Mouse (Mus musculus): ENCODE data around the gene Mctp2. TPM values are rescaled to one million over a fixed set of nuclear protein-coding genes. Genes with fewer than 3 reads are reported as not detected.

Gene Mctp2
- polyA plus RNA-seq, 1 experiment from 2014 or later, result 1.4 TPM

DNA sequence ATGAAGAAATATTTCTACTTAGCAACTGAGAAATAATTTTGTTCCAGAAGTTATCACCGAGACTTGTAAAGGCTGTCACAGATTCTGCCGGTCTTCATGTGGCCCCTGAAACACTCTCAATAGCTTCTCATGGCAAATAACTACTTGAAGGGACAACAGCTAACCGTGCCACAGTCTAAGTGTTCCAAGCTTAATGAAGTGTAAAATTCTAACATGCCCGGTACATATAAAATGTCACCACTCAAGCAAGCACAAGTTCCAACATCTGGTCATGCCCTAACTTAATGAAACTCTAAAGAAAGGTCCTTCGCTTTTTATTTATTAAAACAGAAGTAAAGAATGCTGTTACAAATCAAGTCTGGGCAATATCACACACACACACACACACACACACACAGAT is 82.8 kb downstream of the Mctp2 start:
- Histone ChIP-seq H3K9ac (ENCODE audit: low read depth, low read length) (no peak overlapping the region), H3K27ac (replicated peaks; ENCODE audit: low read depth, low read length) (no peak overlapping the region), H3K4me2 (ENCODE audit: low read depth, low read length) (no peak overlapping the region), H3K4me3 (ENCODE audit: low read depth, low read length) (no peak overlapping the region), H3K4me1 (ENCODE audit: control insufficient read depth, insufficient read depth, low read length) (no peaks in the 10 kb centered on the region), H3K27me3 (replicated peaks; ENCODE audit: control insufficient read depth, insufficient read depth, low read length) (no peaks in the 10 kb centered on the region), H3K9me3 (ENCODE audit: control insufficient read depth, low read length) (no peaks in the 10 kb centered on the region), H3K36me3 (ENCODE audit: control insufficient read depth, insufficient read depth, low read length) (no peaks in the 10 kb centered on the region)
- ATAC-seq (ENCODE audit: low read depth), result no peak
- WGBS, result 67% methylated on average over 5 of the region's 5 CpGs
- no peak for DNase-seq (ENCODE audit: low spot score)

DNA sequence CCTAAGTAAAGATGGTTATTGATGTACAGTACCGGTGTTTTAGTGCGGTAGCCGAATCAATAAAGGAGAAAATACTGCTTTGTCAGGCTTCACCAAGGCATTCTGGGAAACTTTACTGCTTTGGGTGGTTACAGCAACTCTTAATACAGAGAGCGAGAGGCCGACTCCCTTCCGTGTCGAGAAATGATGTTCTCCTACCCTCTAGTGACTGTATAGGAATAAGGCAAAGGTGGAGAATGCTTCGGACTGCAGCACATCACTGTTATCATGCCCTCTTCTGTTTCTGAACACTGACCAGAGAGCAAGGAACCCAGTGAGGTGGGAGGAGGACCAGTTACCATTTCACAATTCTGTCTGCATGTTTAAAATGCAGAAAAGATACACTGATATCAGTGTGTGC is 83.9 kb downstream of the Mctp2 start:
- Histone ChIP-seq H3K9ac (ENCODE audit: low read depth, low read length) (no peak overlapping the region), H3K27ac (replicated peaks; ENCODE audit: low read depth, low read length) (no peak overlapping the region), H3K27me3 (replicated peaks; ENCODE audit: control insufficient read depth, insufficient read depth, low read length) (no peaks in the 10 kb centered on the region), H3K4me2 (ENCODE audit: low read depth, low read length) (no peak overlapping the region), H3K9me3 (ENCODE audit: control insufficient read depth, low read length) (no peaks in the 10 kb centered on the region), H3K4me3 (ENCODE audit: low read depth, low read length) (no peak overlapping the region), H3K36me3 (ENCODE audit: control insufficient read depth, insufficient read depth, low read length) (no peaks in the 10 kb centered on the region), H3K4me1 (ENCODE audit: control insufficient read depth, insufficient read depth, low read length) (no peaks in the 10 kb centered on the region)
- 78% methylated on average over 8 of the region's 8 CpGs for WGBS
- ATAC-seq (ENCODE audit: low read depth) (no peak), DNase-seq (ENCODE audit: low spot score) (no peak)

DNA sequence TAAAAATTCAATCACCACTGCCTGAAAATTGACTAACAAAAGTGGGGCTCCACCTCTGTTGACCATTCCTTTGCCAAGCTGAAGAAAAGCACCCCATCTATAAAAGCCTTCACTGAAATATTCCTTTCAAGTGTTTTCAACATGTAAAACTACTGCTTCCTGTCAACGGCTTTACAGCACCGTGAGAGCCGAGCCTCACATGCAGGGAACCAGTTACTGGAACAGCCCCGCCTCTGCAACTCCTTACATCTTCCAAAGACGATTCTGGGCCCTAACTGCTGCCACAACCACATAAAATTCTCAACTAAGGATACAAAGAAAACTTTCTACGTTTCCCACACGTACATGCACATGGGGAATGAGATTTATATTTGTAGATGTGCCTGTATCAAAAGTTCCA is 88.4 kb downstream of the Mctp2 start:
- H3K36me3 ChIP-seq (ENCODE audit: control insufficient read depth, insufficient read depth, low read length), result no peaks in the 10 kb centered on the region
- DNase-seq (ENCODE audit: low spot score), result no peak
- H3K9me3 ChIP-seq (ENCODE audit: control insufficient read depth, low read length), result no peaks in the 10 kb centered on the region
- no peaks in the 10 kb centered on the region for H3K27me3 ChIP-seq (replicated peaks; ENCODE audit: control insufficient read depth, insufficient read depth, low read length)
- no peak overlapping the region for H3K9ac ChIP-seq (ENCODE audit: low read depth, low read length)
- no peak overlapping the region for H3K4me2 ChIP-seq (ENCODE audit: low read depth, low read length)
- H3K27ac ChIP-seq (replicated peaks; ENCODE audit: low read depth, low read length), result no peak overlapping the region
- 57% methylated on average over 7 of the region's 7 CpGs for WGBS
- ATAC-seq (ENCODE audit: low read depth), result no peak
- H3K4me1 ChIP-seq (ENCODE audit: control insufficient read depth, insufficient read depth, low read length), result 0 out of 2 replicates have a peak, but pooled peaks cover 4% of the 10 kb centered on the region
- no peak overlapping the region for H3K4me3 ChIP-seq (ENCODE audit: low read depth, low read length)

DNA sequence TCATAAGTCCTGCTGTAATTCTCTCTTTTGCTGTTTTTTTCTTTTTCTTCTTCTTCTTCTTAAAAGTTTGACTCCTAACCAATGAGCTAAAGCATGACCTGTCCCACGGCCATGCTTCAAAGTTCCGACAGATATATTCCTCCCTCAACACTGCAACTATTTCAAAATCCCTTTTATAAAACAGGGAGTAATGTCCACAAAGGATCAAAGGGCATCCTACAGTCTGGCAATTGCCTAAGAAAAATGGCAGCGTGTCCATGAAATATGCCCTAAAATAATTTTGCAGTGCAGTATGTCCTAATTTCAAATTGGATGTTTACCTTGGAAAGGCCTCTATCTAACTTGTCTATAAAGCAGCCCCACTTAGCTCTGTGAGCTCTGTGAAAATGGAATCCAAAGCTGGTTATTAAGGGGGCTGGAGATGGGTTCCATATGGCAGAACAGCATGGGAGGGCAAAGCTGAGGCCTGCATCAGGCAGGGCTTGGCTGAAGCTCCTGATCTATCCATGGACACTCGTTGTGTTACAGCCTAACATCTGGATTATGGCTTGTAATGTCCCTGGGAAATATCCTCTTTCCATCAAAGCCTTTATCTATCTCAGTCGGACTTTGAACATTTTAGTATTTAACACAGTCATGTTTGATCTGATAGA is 90.7 kb downstream of the Mctp2 start:
- 45% methylated on average over 5 of the region's 5 CpGs for WGBS
- Histone ChIP-seq H3K27ac (replicated peaks; ENCODE audit: low read depth, low read length) (no peak overlapping the region), H3K4me1 (ENCODE audit: control insufficient read depth, insufficient read depth, low read length) (0 out of 2 replicates have a peak, but pooled peaks cover 4% of the 10 kb centered on the region), H3K9me3 (ENCODE audit: control insufficient read depth, low read length) (no peaks in the 10 kb centered on the region), H3K4me2 (ENCODE audit: low read depth, low read length) (no peak overlapping the region), H3K4me3 (ENCODE audit: low read depth, low read length) (no peak overlapping the region), H3K36me3 (ENCODE audit: control insufficient read depth, insufficient read depth, low read length) (no peaks in the 10 kb centered on the region), H3K9ac (ENCODE audit: low read depth, low read length) (no peak overlapping the region), H3K27me3 (replicated peaks; ENCODE audit: control insufficient read depth, insufficient read depth, low read length) (no peaks in the 10 kb centered on the region)
- ATAC-seq (ENCODE audit: low read depth) (no peak), DNase-seq (ENCODE audit: low spot score) (peak; percentile 59)

DNA sequence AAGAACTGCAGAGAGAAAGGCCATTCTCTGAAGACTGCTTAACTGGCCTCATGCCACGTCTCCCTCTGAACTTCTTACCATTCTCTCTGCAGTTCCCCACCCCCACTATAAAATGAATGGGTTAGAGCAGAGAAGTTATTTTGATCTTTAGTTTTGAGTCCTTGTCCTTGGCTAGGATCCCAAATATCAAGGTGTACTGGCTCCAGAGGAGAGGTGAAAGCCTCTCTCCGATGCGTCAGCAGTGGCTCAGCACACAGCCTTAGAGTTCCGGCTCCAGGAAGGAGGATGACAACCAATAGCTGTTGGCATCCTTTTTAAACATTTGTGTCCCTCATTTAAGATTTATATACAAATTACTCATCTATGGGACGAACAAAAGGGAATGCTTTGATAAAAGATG is 96.2 kb downstream of the Mctp2 start:
- DNase-seq (ENCODE audit: low spot score), result no peak
- Histone ChIP-seq H3K4me1 (ENCODE audit: control insufficient read depth, insufficient read depth, low read length) (no peaks in the 10 kb centered on the region; the same call in 1 of the 2 replicates), H3K4me3 (ENCODE audit: low read depth, low read length) (no peak overlapping the region), H3K4me2 (ENCODE audit: low read depth, low read length) (no peak overlapping the region), H3K9ac (ENCODE audit: low read depth, low read length) (no peak overlapping the region), H3K27ac (replicated peaks; ENCODE audit: low read depth, low read length) (no peak overlapping the region), H3K36me3 (ENCODE audit: control insufficient read depth, insufficient read depth, low read length) (no peaks in the 10 kb centered on the region), H3K9me3 (ENCODE audit: control insufficient read depth, low read length) (no peaks in the 10 kb centered on the region), H3K27me3 (replicated peaks; ENCODE audit: control insufficient read depth, insufficient read depth, low read length) (no peaks in the 10 kb centered on the region)
- ATAC-seq (ENCODE audit: low read depth), result no peak
- 78% methylated on average over 5 of the region's 5 CpGs for WGBS

DNA sequence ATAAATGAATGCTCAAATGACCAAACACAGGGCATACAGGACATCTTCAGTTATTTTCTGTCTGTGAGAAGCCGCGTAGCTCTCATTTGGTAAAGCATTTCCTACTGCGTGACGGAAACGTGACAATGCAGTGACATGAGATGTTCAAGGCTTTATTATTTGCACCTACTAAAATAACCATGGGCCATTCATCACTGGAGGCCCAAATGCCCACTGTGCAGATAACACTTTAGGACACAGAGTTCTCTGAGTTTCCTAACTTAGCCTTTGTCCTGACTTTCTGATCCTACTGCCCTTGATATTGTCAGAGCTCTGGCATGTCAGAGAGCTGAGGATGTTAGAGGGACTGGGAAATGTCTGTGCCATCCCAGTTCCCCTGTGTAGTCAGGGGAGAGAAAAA is 97.1 kb downstream of the Mctp2 start:
- WGBS, result 84% methylated on average over 5 of the region's 5 CpGs
- Histone ChIP-seq H3K27me3 (replicated peaks; ENCODE audit: control insufficient read depth, insufficient read depth, low read length) (no peaks in the 10 kb centered on the region), H3K9ac (ENCODE audit: low read depth, low read length) (no peak overlapping the region), H3K9me3 (ENCODE audit: control insufficient read depth, low read length) (no peaks in the 10 kb centered on the region), H3K4me3 (ENCODE audit: low read depth, low read length) (no peak overlapping the region), H3K4me2 (ENCODE audit: low read depth, low read length) (no peak overlapping the region), H3K27ac (replicated peaks; ENCODE audit: low read depth, low read length) (no peak overlapping the region), H3K4me1 (ENCODE audit: control insufficient read depth, insufficient read depth, low read length) (no peaks in the 10 kb centered on the region; the same call in 1 of the 2 replicates), H3K36me3 (ENCODE audit: control insufficient read depth, insufficient read depth, low read length) (no peaks in the 10 kb centered on the region)
- no peak for DNase-seq (ENCODE audit: low spot score)
- no peak for ATAC-seq (ENCODE audit: low read depth)

DNA sequence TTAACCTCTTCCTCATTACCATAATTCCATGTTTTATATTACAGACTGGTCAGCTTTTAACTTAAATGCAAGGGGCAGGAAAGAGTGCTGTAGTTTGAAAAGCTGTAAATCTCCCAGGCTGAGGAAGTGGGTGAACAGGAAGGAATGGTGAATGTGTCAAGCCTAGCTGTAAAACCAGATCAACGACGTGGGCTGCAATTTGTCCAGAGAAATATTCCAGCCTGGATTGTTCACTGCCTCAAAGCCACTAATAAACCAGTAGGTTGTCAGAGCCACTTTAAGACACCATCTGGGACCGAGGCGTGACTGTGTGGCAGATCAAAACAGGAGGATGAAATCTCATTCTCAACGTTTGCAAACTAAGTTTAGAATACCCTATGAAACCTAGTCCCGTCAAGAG is 99.6 kb downstream of the Mctp2 start:
- no peak for DNase-seq (ENCODE audit: low spot score)
- WGBS, result 61% methylated on average over 6 of the region's 6 CpGs

DNA sequence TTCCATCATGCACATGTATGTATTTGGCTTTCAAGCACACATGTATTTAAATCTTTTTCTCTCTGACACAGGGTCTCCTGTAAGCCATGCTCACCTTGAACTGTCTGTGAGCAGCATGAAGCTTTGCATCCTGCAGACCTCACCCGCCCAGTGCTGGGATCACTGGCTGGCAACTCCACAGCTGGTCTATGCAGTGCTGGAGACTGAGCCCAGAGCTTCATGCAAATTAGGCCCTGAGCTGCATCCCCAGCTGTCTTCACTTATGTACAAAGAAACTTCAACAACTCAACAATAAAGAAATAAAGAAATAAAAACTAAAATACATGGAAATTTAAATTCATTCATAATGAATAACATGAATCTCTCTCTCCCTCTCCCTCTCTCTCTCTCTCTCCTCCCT is 110.7 kb downstream of the Mctp2 start:
- no peak overlapping the region for H3K27ac ChIP-seq (replicated peaks; ENCODE audit: low read depth, low read length)
- WGBS, result 39% methylated on average over 1 of the region's 1 CpGs
- DNase-seq (ENCODE audit: low spot score), result peak; percentile 61
- no peaks in the 10 kb centered on the region for H3K9me3 ChIP-seq (ENCODE audit: control insufficient read depth, low read length)
- H3K4me3 ChIP-seq (ENCODE audit: low read depth, low read length), result no peak overlapping the region
- no peak overlapping the region for H3K4me2 ChIP-seq (ENCODE audit: low read depth, low read length)
- no peaks in the 10 kb centered on the region for H3K4me1 ChIP-seq (ENCODE audit: control insufficient read depth, insufficient read depth, low read length)
- H3K9ac ChIP-seq (ENCODE audit: low read depth, low read length), result no peak overlapping the region
- no peak for ATAC-seq (ENCODE audit: low read depth)
- no peaks in the 10 kb centered on the region for H3K36me3 ChIP-seq (ENCODE audit: control insufficient read depth, insufficient read depth, low read length)
- H3K27me3 ChIP-seq (replicated peaks; ENCODE audit: control insufficient read depth, insufficient read depth, low read length), result no peaks in the 10 kb centered on the region

More for the DNA sequence above, 99.6 kb downstream of the Mctp2 start:
- ATAC-seq (ENCODE audit: low read depth), result no peak
- H3K4me3 ChIP-seq (ENCODE audit: low read depth, low read length), result no peak overlapping the region
- no peak overlapping the region for H3K27ac ChIP-seq (replicated peaks; ENCODE audit: low read depth, low read length)
- H3K9me3 ChIP-seq (ENCODE audit: control insufficient read depth, low read length), result no peaks in the 10 kb centered on the region
- H3K9ac ChIP-seq (ENCODE audit: low read depth, low read length), result no peak overlapping the region
- H3K4me1 ChIP-seq (ENCODE audit: control insufficient read depth, insufficient read depth, low read length), result no peaks in the 10 kb centered on the region; the same call in 1 of the 2 replicates
- H3K36me3 ChIP-seq (ENCODE audit: control insufficient read depth, insufficient read depth, low read length), result no peaks in the 10 kb centered on the region
- H3K27me3 ChIP-seq (replicated peaks; ENCODE audit: control insufficient read depth, insufficient read depth, low read length), result no peaks in the 10 kb centered on the region
- H3K4me2 ChIP-seq (ENCODE audit: low read depth, low read length), result no peak overlapping the region

DNA sequence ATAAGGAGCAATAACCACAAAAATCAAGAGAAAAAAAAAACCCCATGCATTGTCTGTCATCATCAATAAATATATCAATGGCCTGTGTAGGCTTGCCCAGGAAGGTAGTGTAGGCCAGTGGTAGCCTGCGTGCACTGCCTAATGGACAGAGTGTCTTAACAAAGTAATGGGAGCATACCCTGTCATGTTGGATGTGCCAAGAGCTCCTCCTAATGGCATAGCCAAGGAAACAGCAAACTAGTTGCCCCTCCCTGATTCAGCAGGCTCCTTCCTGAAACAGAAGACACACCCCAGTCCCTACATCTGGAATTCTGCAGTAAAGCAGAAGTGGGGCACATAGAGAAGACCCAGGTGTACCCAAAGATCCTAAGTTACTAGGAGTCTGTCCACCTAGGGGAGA is 113.1 kb downstream of the Mctp2 start:
- ATAC-seq (ENCODE audit: low read depth), result no peak
- no peak overlapping the region for H3K4me2 ChIP-seq (ENCODE audit: low read depth, low read length)
- H3K4me1 ChIP-seq (ENCODE audit: control insufficient read depth, insufficient read depth, low read length), result no peaks in the 10 kb centered on the region
- H3K9me3 ChIP-seq (ENCODE audit: control insufficient read depth, low read length), result no peaks in the 10 kb centered on the region
- no peaks in the 10 kb centered on the region for H3K36me3 ChIP-seq (ENCODE audit: control insufficient read depth, insufficient read depth, low read length)
- WGBS, result 64% methylated on average over 1 of the region's 1 CpGs
- H3K27me3 ChIP-seq (replicated peaks; ENCODE audit: control insufficient read depth, insufficient read depth, low read length), result no peaks in the 10 kb centered on the region
- H3K27ac ChIP-seq (replicated peaks; ENCODE audit: low read depth, low read length), result no peak overlapping the region
- DNase-seq (ENCODE audit: low spot score), result peak; percentile 11
- no peak overlapping the region for H3K4me3 ChIP-seq (ENCODE audit: low read depth, low read length)
- H3K9ac ChIP-seq (ENCODE audit: low read depth, low read length), result no peak overlapping the region
